Comparison of ENCODE assay signal across 24 mouse cellular contexts in the genomic region with DNA sequence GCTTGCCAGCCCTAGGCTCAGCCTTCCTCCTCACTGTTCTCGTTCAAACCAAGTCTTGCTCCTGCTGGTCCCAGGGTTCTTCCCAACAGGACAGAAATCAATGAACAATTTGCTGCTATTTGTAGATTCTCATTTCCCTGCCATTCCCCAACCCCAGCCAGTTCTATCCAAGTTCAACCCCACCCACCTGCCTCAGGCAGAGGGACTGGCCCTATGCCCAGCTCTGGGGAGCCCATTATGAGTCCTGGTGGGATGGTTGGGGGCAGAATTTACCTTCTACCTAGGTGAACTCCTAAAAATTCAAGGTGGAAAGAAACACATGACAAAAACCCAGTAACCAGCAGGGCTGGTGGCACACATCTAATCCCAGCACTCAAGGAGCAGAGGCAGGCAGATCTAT. TPM values are rescaled to one million over a fixed set of nuclear protein-coding genes. Genes with fewer than 3 reads are reported as not detected.
DNase-seq lines count a peak whose midpoint lies in the region; ATAC-seq lines count a peak whose summit lies in the region.
"Had no signal": no experiment of that assay in that cellular context is flagged by ENCODE, and none has a peak within 500 bp of the region (broad histone marks: within the 10 kb centered on the region; RNA-seq: fewer than 3 reads in every experiment).

No protein-coding gene starts in this region.

- H3K9me3 ChIP-seq in kidney, embryonic 16.5 days (ENCODE audit: low read length), result no peaks in the 10 kb centered on the region
- H3K9me3 ChIP-seq in intestine, embryonic 15.5 days, result no peaks in the 10 kb centered on the region
- H3K9me3 ChIP-seq: forebrain, embryonic 10.5 days; forebrain, embryonic 13.5 days; G1E; heart, embryonic 10.5 days; heart, embryonic 13.5 days had no signal

- no peak overlapping the region for H3K27ac ChIP-seq in kidney, embryonic 16.5 days (ENCODE audit: low read length)
- H3K27ac ChIP-seq in intestine, embryonic 15.5 days, result no peak overlapping the region
- H3K27ac ChIP-seq: forebrain, embryonic 10.5 days; forebrain, embryonic 13.5 days; heart, adult 2 months; heart, embryonic 10.5 days; heart, embryonic 13.5 days; hindbrain, embryonic 14.5 days had no signal

- ATAC-seq in kidney, embryonic 16.5 days (ENCODE audit: low FRiP score, low TSS enrichment), result no peak
- no peak for ATAC-seq in intestine, embryonic 15.5 days
- ATAC-seq: forebrain, embryonic 13.5 days; forebrain, embryonic 16.5 days had no signal

- no peak overlapping the region for H3K4me2 ChIP-seq in kidney, embryonic 16.5 days (replicated peaks; ENCODE audit: low read depth, low read length)
- H3K4me2 ChIP-seq in intestine, embryonic 15.5 days (replicated peaks), result no peak overlapping the region
- H3K4me2 ChIP-seq: forebrain, embryonic 13.5 days; heart, embryonic 13.5 days; hindbrain, embryonic 14.5 days had no signal

- 59% methylated on average over 1 of the region's 1 CpGs for WGBS in kidney, embryonic 16.5 days
- 53% methylated on average over 1 of the region's 1 CpGs for WGBS in intestine, embryonic 15.5 days

- no peaks in the 10 kb centered on the region for H3K4me1 ChIP-seq in kidney, embryonic 16.5 days (ENCODE audit: insufficient read depth, low read length)
- no peaks in the 10 kb centered on the region for H3K4me1 ChIP-seq in intestine, embryonic 15.5 days (replicated peaks)
- H3K4me1 ChIP-seq: forebrain, embryonic 10.5 days; forebrain, embryonic 13.5 days; heart, embryonic 10.5 days; heart, embryonic 13.5 days had no signal

- H3K9ac ChIP-seq in kidney, embryonic 16.5 days (replicated peaks; ENCODE audit: low read length), result no peak overlapping the region
- no peak overlapping the region for H3K9ac ChIP-seq in intestine, embryonic 15.5 days
- H3K9ac ChIP-seq: forebrain, embryonic 13.5 days; heart, embryonic 13.5 days; hindbrain, embryonic 14.5 days had no signal

- no peaks in the 10 kb centered on the region for H3K36me3 ChIP-seq in kidney, embryonic 16.5 days (ENCODE audit: insufficient read depth, low read length)
- H3K36me3 ChIP-seq in intestine, embryonic 15.5 days, result no peaks in the 10 kb centered on the region
- H3K36me3 ChIP-seq: forebrain, embryonic 10.5 days; G1E; heart, embryonic 10.5 days; heart, embryonic 13.5 days had no signal

- peak; percentile 34 for DNase-seq in kidney, adult 11 months
- DNase-seq in kidney, postnatal 4 days, result no peak
- DNase-seq in kidney, adult 8-10 months, result peak; percentile 25 to 28
- DNase-seq in kidney, postnatal 25 days, result peak; percentile 33 to 63
- no peak for DNase-seq in spleen, adult 12 weeks (ENCODE audit: low spot score)
- DNase-seq: adrenal gland, adult 2 months; adrenal gland, postnatal 14 days; B cell, adult 2 months; cerebellum, adult 11-12 months; cerebellum, adult 8-10 months; gastrocnemius, postnatal 10 days; gastrocnemius, postnatal 36 days; heart, adult 2 months; heart, postnatal 14 days; heart, postnatal 4 days had no signal

- peaks cover 16% of the 10 kb centered on the region for H3K27me3 ChIP-seq in kidney, embryonic 16.5 days (ENCODE audit: insufficient read depth, low read length)
- no peaks in the 10 kb centered on the region; the same call in 1 of the 2 replicates for H3K27me3 ChIP-seq in intestine, embryonic 15.5 days (replicated peaks)

- H3K4me3 ChIP-seq in kidney, embryonic 16.5 days (ENCODE audit: low read length), result no peak overlapping the region
- no peak overlapping the region for H3K4me3 ChIP-seq in intestine, embryonic 15.5 days (replicated peaks)
- H3K4me3 ChIP-seq: forebrain, embryonic 10.5 days; forebrain, embryonic 13.5 days; heart, adult 2 months; heart, embryonic 10.5 days; heart, embryonic 13.5 days had no signal

RNA-seq across cellular contexts. Expression of a gene that starts 25.8 kb away (rescaled TPM):
- 2.5 and 3.0 TPM in 2 replicates for polyA plus RNA-seq in kidney, embryonic 16.5 days (2015; fragmentation: Nextera tagmentation; extraction: Ambion mirVana)
- 4.2 and 4.4 TPM in 2 replicates for polyA plus RNA-seq in intestine, embryonic 15.5 days (2015; fragmentation: Nextera tagmentation; extraction: Ambion mirVana)
- polyA plus RNA-seq: G1E had no signal

RNA-seq across cellular contexts. Expression of a gene that starts 47.4 kb away (rescaled TPM):
- polyA plus RNA-seq in kidney, embryonic 16.5 days (2015; fragmentation: Nextera tagmentation; extraction: Ambion mirVana), result 11.5 and 12.6 TPM in 2 replicates
- polyA plus RNA-seq in intestine, embryonic 15.5 days (2015; fragmentation: Nextera tagmentation; extraction: Ambion mirVana), result 8.7 and 8.9 TPM in 2 replicates

RNA-seq across cellular contexts. Expression of a gene that starts 55.7 kb away (rescaled TPM):
- 50.7 and 51.9 TPM in 2 replicates for polyA plus RNA-seq in kidney, embryonic 16.5 days (2015; fragmentation: Nextera tagmentation; extraction: Ambion mirVana)
- 60.0 and 66.6 TPM in 2 replicates for polyA plus RNA-seq in intestine, embryonic 15.5 days (2015; fragmentation: Nextera tagmentation; extraction: Ambion mirVana)

RNA-seq across cellular contexts. Expression of a gene that starts 55.8 kb away (rescaled TPM):
- polyA plus RNA-seq in kidney, embryonic 16.5 days (2015; fragmentation: Nextera tagmentation; extraction: Ambion mirVana), result 161 and 201 TPM in 2 replicates
- 101 and 105 TPM in 2 replicates for polyA plus RNA-seq in intestine, embryonic 15.5 days (2015; fragmentation: Nextera tagmentation; extraction: Ambion mirVana)

Comparison
In these comparisons a context has a peak if more than half of its experiments do, and no peak if none do; other contexts are left out.
1. DNase-seq: peak in kidney, adult 11 months (single experiment), kidney, adult 8-10 months (2 of 2) and kidney, postnatal 25 days (2 of 2); none in kidney, postnatal 4 days (0 of 2) and spleen, adult 12 weeks (single experiment).